Mouse (Mus musculus): ENCODE measurements at regions not wholly inside any gene's neighbourhood (a gene's known extent, or its start where the extent isn't known, plus 50 kb on each side); places are given as distances from the start of the nearest gene placed in this dataset.

DNA sequence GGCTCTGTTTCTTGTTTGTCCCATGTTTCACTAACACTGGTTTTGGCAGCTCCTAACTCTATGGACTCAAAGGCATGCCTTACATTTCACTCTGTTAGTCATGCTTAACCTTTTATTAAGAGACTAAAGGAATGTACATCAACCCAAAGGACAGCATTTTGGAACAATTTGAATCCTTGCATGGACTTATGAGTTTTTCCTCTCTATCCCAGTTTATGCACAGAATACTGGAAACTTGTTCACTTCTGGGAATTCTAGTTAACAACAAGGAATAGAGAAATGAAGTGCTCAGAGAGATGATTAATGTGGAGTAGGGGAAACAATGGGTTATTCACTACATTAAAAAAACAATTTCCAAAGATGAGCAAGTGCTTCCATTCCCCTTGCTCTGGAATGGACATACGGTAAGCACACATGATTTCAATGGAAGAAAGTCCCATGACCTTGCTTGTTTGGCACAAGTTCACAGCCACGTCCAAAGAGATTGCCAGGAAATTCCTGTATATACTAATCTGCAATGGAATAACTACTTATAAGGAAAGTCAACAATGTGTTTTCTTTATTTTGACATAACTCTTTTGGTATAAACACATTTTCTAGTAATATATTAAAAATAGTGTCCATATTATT, 313.9 kb upstream of the Rasgrp1 start:
- no peaks in the 10 kb centered on the region for H3K9me3 ChIP-seq (ENCODE audit: control insufficient read depth, low read length)
- peaks cover 5% of the 10 kb centered on the region; the same call in 1 of the 2 replicates for H3K4me1 ChIP-seq (ENCODE audit: control insufficient read depth, insufficient read depth, low read length)
- no peaks in the 10 kb centered on the region for H3K27me3 ChIP-seq (ENCODE audit: control insufficient read depth, insufficient read depth, low read length)
- H3K9ac ChIP-seq (ENCODE audit: low read depth, low read length, severe bottlenecking) = no peak overlapping the region
- ATAC-seq (ENCODE audit: low FRiP score, low read depth) (no peak), DNase-seq (ENCODE audit: low spot score) (no peak)
- no peak overlapping the region for H3K4me3 ChIP-seq (replicated peaks; ENCODE audit: low read length)
- H3K27ac ChIP-seq (replicated peaks; ENCODE audit: low read depth, low read length) = no peak overlapping the region
- TF ChIP-seq POLR2A (IDR thresholded peaks at IDR 0.05; ENCODE audit: borderline replicate concordance, extremely low read depth, insufficient read depth, insufficient read length) = no peak
- H3K36me3 ChIP-seq (ENCODE audit: control insufficient read depth, insufficient read depth, low read length) = no peaks in the 10 kb centered on the region
- 71% methylated on average over 2 of the region's 2 CpGs for WGBS
- H3K4me2 ChIP-seq (replicated peaks; ENCODE audit: low read depth, low read length, severe bottlenecking) = no peak overlapping the region

GRCm38 (mm10) chr2:117660217-117660924, 317.6 kb upstream of the Rasgrp1 start:
- Histone ChIP-seq H3K36me3 (ENCODE audit: control insufficient read depth, insufficient read depth, low read length) (no peaks in the 10 kb centered on the region), H3K27ac (replicated peaks; ENCODE audit: low read depth, low read length) (no peak overlapping the region), H3K4me1 (ENCODE audit: control insufficient read depth, insufficient read depth, low read length) (no peaks in the 10 kb centered on the region), H3K4me3 (replicated peaks; ENCODE audit: low read length) (no peak overlapping the region), H3K9me3 (ENCODE audit: control insufficient read depth, low read length) (no peaks in the 10 kb centered on the region), H3K4me2 (replicated peaks; ENCODE audit: low read depth, low read length, severe bottlenecking) (no peak overlapping the region), H3K9ac (ENCODE audit: low read depth, low read length, severe bottlenecking) (no peak overlapping the region), H3K27me3 (ENCODE audit: control insufficient read depth, insufficient read depth, low read length) (no peaks in the 10 kb centered on the region)
- 89% methylated on average over 3 of the region's 3 CpGs for WGBS
- DNase-seq (ENCODE audit: low spot score) (no peak), ATAC-seq (ENCODE audit: low FRiP score, low read depth) (no peak)
- TF ChIP-seq POLR2A (IDR thresholded peaks at IDR 0.05; ENCODE audit: borderline replicate concordance, extremely low read depth, insufficient read depth, insufficient read length) = no peak

DNA sequence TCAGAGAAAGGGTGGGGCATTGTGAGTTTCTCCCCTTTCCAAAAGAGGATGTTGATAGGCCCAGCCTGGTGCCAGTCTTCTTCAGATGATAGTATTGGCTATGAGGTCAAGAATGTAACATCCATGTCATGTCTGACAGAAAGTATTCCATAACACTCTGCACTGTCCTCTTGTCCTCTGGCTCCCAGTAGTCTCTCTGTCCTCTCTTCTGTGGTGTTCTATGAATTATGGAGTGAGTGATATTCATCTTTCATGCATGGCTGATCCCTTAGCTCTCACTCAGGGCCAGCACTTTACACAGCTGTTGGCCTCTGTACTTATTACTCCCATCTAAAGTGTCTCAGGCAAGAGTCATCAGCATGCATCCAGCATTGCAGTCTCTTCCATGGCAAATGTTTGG, 319.9 kb upstream of the Rasgrp1 start:
- no peak overlapping the region for H3K4me2 ChIP-seq (replicated peaks; ENCODE audit: low read depth, low read length, severe bottlenecking)
- no peak overlapping the region for H3K4me3 ChIP-seq (replicated peaks; ENCODE audit: low read length)
- DNase-seq (ENCODE audit: low spot score) (no peak), ATAC-seq (ENCODE audit: low FRiP score, low read depth) (no peak)
- no peak for TF ChIP-seq POLR2A (IDR thresholded peaks at IDR 0.05; ENCODE audit: borderline replicate concordance, extremely low read depth, insufficient read depth, insufficient read length)
- H3K9ac ChIP-seq (ENCODE audit: low read depth, low read length, severe bottlenecking) = no peak overlapping the region
- peaks cover 8% of the 10 kb centered on the region for H3K4me1 ChIP-seq (ENCODE audit: control insufficient read depth, insufficient read depth, low read length)
- H3K9me3 ChIP-seq (ENCODE audit: control insufficient read depth, low read length) = no peaks in the 10 kb centered on the region
- H3K27me3 ChIP-seq (ENCODE audit: control insufficient read depth, insufficient read depth, low read length) = no peaks in the 10 kb centered on the region
- H3K36me3 ChIP-seq (ENCODE audit: control insufficient read depth, insufficient read depth, low read length) = no peaks in the 10 kb centered on the region
- no peak overlapping the region for H3K27ac ChIP-seq (replicated peaks; ENCODE audit: low read depth, low read length)

DNA sequence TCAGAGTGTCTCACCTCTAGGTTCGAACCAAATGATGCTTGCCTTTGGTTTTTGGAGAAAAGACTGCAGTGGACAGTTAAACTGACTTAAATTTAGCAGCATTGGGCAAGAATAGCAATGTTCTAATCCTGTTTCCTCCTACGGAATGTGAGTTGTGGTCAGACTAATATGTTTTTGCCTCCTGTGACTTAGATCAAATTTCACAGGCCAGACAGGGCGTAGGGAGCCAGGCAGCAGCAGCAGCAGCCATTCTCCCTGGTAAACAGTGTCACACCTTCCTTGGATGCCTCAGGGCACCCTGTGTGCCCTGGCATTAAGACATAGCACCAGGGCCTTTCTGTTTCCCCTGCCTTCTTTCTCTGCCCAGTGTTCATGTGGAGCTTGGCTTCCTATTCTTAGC, 323.7 kb upstream of the Rasgrp1 start:
- no peak for ATAC-seq (ENCODE audit: low FRiP score, low read depth)
- Histone ChIP-seq H3K27ac (replicated peaks; ENCODE audit: low read depth, low read length) (no peak overlapping the region), H3K4me1 (ENCODE audit: control insufficient read depth, insufficient read depth, low read length) (peaks cover 8% of the 10 kb centered on the region), H3K27me3 (ENCODE audit: control insufficient read depth, insufficient read depth, low read length) (no peaks in the 10 kb centered on the region), H3K4me2 (replicated peaks; ENCODE audit: low read depth, low read length, severe bottlenecking) (no peak overlapping the region), H3K36me3 (ENCODE audit: control insufficient read depth, insufficient read depth, low read length) (no peaks in the 10 kb centered on the region), H3K4me3 (replicated peaks; ENCODE audit: low read length) (no peak overlapping the region), H3K9me3 (ENCODE audit: control insufficient read depth, low read length) (no peaks in the 10 kb centered on the region), H3K9ac (ENCODE audit: low read depth, low read length, severe bottlenecking) (no peak overlapping the region)
- DNase-seq (ENCODE audit: low spot score) = no peak
- no peak for TF ChIP-seq POLR2A (IDR thresholded peaks at IDR 0.05; ENCODE audit: borderline replicate concordance, extremely low read depth, insufficient read depth, insufficient read length)
- WGBS = 24% methylated on average over 3 of the region's 3 CpGs

GRCm38 (mm10) chr2:117668137-117668536, 325.3 kb upstream of the Rasgrp1 start:
- Histone ChIP-seq H3K4me1 (ENCODE audit: control insufficient read depth, insufficient read depth, low read length) (peaks cover 8% of the 10 kb centered on the region), H3K4me3 (replicated peaks; ENCODE audit: low read length) (no peak overlapping the region), H3K27me3 (ENCODE audit: control insufficient read depth, insufficient read depth, low read length) (no peaks in the 10 kb centered on the region), H3K9me3 (ENCODE audit: control insufficient read depth, low read length) (no peaks in the 10 kb centered on the region), H3K36me3 (ENCODE audit: control insufficient read depth, insufficient read depth, low read length) (no peaks in the 10 kb centered on the region), H3K4me2 (replicated peaks; ENCODE audit: low read depth, low read length, severe bottlenecking) (no peak overlapping the region), H3K9ac (ENCODE audit: low read depth, low read length, severe bottlenecking) (no peak overlapping the region), H3K27ac (replicated peaks; ENCODE audit: low read depth, low read length) (no peak overlapping the region)
- no peak for ATAC-seq (ENCODE audit: low FRiP score, low read depth)
- TF ChIP-seq POLR2A (IDR thresholded peaks at IDR 0.05; ENCODE audit: borderline replicate concordance, extremely low read depth, insufficient read depth, insufficient read length) = no peak
- no peak for DNase-seq (ENCODE audit: low spot score)
